Comparison of ENCODE assay signal across 12 mouse cellular contexts in genomic region chr17:34210599-34210998, GRCm38 (mm10). TPM values are rescaled to one million over a fixed set of nuclear protein-coding genes. Genes with fewer than 3 reads are reported as not detected.
DNase-seq lines count a peak whose midpoint lies in the region; ATAC-seq lines count a peak whose summit lies in the region.
"Had no signal": no experiment of that assay in that cellular context is flagged by ENCODE, and none has a peak within 500 bp of the region (broad histone marks: within the 10 kb centered on the region; RNA-seq: fewer than 3 reads in every experiment).

No protein-coding gene starts in this region.

- H3K36me3 ChIP-seq in liver, embryonic 12.5 days, result no peaks in the 10 kb centered on the region
- H3K36me3 ChIP-seq in forebrain, embryonic 12.5 days (replicated peaks), result no peaks in the 10 kb centered on the region
- H3K36me3 ChIP-seq: embryonic facial prominence, embryonic 15.5 days had no signal

- H3K4me2 ChIP-seq in liver, embryonic 12.5 days, result no peak overlapping the region
- H3K4me2 ChIP-seq in forebrain, embryonic 12.5 days, result no peak overlapping the region
- H3K4me2 ChIP-seq: embryonic facial prominence, embryonic 15.5 days had no signal

- H3K27me3 ChIP-seq in liver, embryonic 12.5 days (replicated peaks), result peaks cover 32% of the 10 kb centered on the region
- H3K27me3 ChIP-seq in forebrain, embryonic 12.5 days, result peaks cover 92% of the 10 kb centered on the region

- H3K4me1 ChIP-seq in liver, embryonic 12.5 days, result peaks cover 34% of the 10 kb centered on the region
- 0 out of 2 replicates have a peak, but pooled peaks cover 3% of the 10 kb centered on the region for H3K4me1 ChIP-seq in forebrain, embryonic 12.5 days
- H3K4me1 ChIP-seq: embryonic facial prominence, embryonic 15.5 days had no signal

- ATAC-seq in liver, embryonic 12.5 days, result peak; percentile 81
- no peak for ATAC-seq in inflammation-experienced regulatory T-cells, adult 6 months
- no peak for ATAC-seq in forebrain, embryonic 12.5 days (ENCODE audit: low FRiP score)

- H3K9ac ChIP-seq in liver, embryonic 12.5 days, result no peak overlapping the region
- H3K9ac ChIP-seq in forebrain, embryonic 12.5 days, result no peak overlapping the region
- H3K9ac ChIP-seq: embryonic facial prominence, embryonic 15.5 days had no signal

- DNase-seq in layer of hippocampus, adult 9-11 months, result peak; percentile 0
- no peak for DNase-seq in layer of hippocampus, postnatal 10 days (ENCODE audit: low spot score in 2 of 2)
- peak; percentile 28 to 45 for DNase-seq in adrenal gland, adult 18-20 months (ENCODE audit: low spot score in 2 of 2)
- peak; percentile 82 for DNase-seq in thymus, postnatal 0 days (ENCODE audit: low spot score)
- no peak for DNase-seq in gastrocnemius, postnatal 14 days
- DNase-seq: cerebellum, adult 11 months; gastrocnemius, postnatal 25 days had no signal

- H3K4me3 ChIP-seq in liver, embryonic 12.5 days, result no peak overlapping the region
- H3K4me3 ChIP-seq in forebrain, embryonic 12.5 days (replicated peaks), result no peak overlapping the region
- H3K4me3 ChIP-seq: embryonic facial prominence, embryonic 15.5 days had no signal

- H3K27ac ChIP-seq in liver, embryonic 12.5 days, result peak overlapping the region; percentile 60; the same call in 1 of the 2 replicates
- no peak overlapping the region for H3K27ac ChIP-seq in forebrain, embryonic 12.5 days
- H3K27ac ChIP-seq: embryonic facial prominence, embryonic 15.5 days; stomach, postnatal 0 days had no signal

- no peaks in the 10 kb centered on the region for H3K9me3 ChIP-seq in liver, embryonic 12.5 days (replicated peaks)
- H3K9me3 ChIP-seq in forebrain, embryonic 12.5 days, result no peaks in the 10 kb centered on the region
- H3K9me3 ChIP-seq: embryonic facial prominence, embryonic 15.5 days had no signal

- WGBS in liver, embryonic 12.5 days (ENCODE audit: insufficient replicate concordance), result 19% methylated on average over 3 of the region's 3 CpGs
- WGBS in forebrain, embryonic 12.5 days, result 73% methylated on average over 3 of the region's 3 CpGs

- intact Hi-C loops in gastrocnemius, postnatal 14 days (cut with DNase I; ENCODE audit: low total_unique reads), result no loop called here

RNA-seq across cellular contexts. Expression of gene Tap2, which starts 7.3 kb away (rescaled TPM):
- 1 to 10 TPM; 4.8 to 6.3 TPM for total RNA-seq in layer of hippocampus, postnatal 10 days (2021)
- total RNA-seq in adrenal gland, adult 18-20 months (2021), result 10 to 100 TPM; 51.6 to 60.9 TPM
- polyA plus RNA-seq in liver, embryonic 12.5 days (2016; fragmentation: Nextera tagmentation; extraction: Ambion mirVana), result 5.6 and 6.9 TPM in 2 replicates
- polyA plus RNA-seq in thymus, postnatal 0 days (2015; fragmentation: Nextera tagmentation; extraction: Ambion mirVana), result 140 and 153 TPM in 2 replicates
- polyA plus RNA-seq in inflammation-experienced regulatory T-cells, adult 6 months (2017; shearing (Covaris generic)), result 100 to 1,000 TPM in 2 of 3 experiments, 10 to 100 TPM in 1; 94.0 to 181 (median 103) TPM
- 1 to 10 TPM; 4.7 to 5.3 TPM for total RNA-seq in gastrocnemius, postnatal 14 days (2021)
- polyA plus RNA-seq in forebrain, embryonic 12.5 days (2016; fragmentation: Nextera tagmentation; extraction: Ambion mirVana), result 0.47 and 1.1 TPM in 2 replicates

RNA-seq across cellular contexts. Expression of gene Psmb8, which starts 13.1 kb away (rescaled TPM):
- 1 to 10 TPM; 2.3 to 4.4 TPM for total RNA-seq in layer of hippocampus, postnatal 10 days (2021)
- total RNA-seq in adrenal gland, adult 18-20 months (2021), result 10 to 100 TPM; 36.2 to 74.2 TPM
- 12.5 and 13.5 TPM in 2 replicates for polyA plus RNA-seq in liver, embryonic 12.5 days (2016; fragmentation: Nextera tagmentation; extraction: Ambion mirVana)
- polyA plus RNA-seq in thymus, postnatal 0 days (2015; fragmentation: Nextera tagmentation; extraction: Ambion mirVana), result 875 and 899 TPM in 2 replicates
- 1,000 to 10,000 TPM in 2 of 3 experiments, 100 to 1,000 TPM in 1; 835 to 1,025 (median 1,010) TPM for polyA plus RNA-seq in inflammation-experienced regulatory T-cells, adult 6 months (2017; shearing (Covaris generic))
- 1 to 10 TPM; 2.9 to 3.4 TPM for total RNA-seq in gastrocnemius, postnatal 14 days (2021)
- 0.53 and 1.7 TPM in 2 replicates for polyA plus RNA-seq in forebrain, embryonic 12.5 days (2016; fragmentation: Nextera tagmentation; extraction: Ambion mirVana)

RNA-seq across cellular contexts. Expression of gene Psmb9, which starts 23.0 kb away (rescaled TPM):
- 1 to 10 TPM; 1.4 to 1.9 TPM for total RNA-seq in layer of hippocampus, postnatal 10 days (2021)
- total RNA-seq in adrenal gland, adult 18-20 months (2021), result 10 to 100 TPM; 15.2 to 31.6 TPM
- polyA plus RNA-seq in liver, embryonic 12.5 days (2016; fragmentation: Nextera tagmentation; extraction: Ambion mirVana), result 4.5 and 5.0 TPM in 2 replicates
- polyA plus RNA-seq in thymus, postnatal 0 days (2015; fragmentation: Nextera tagmentation; extraction: Ambion mirVana), result 251 and 261 TPM in 2 replicates
- 100 to 1,000 TPM; 330 to 403 (median 338) TPM for polyA plus RNA-seq in inflammation-experienced regulatory T-cells, adult 6 months (2017; shearing (Covaris generic))
- total RNA-seq in gastrocnemius, postnatal 14 days (2021), result 1 to 10 TPM; 1.8 to 2.0 TPM
- 0.78 and 1.1 TPM in 2 replicates for polyA plus RNA-seq in forebrain, embryonic 12.5 days (2016; fragmentation: Nextera tagmentation; extraction: Ambion mirVana)

RNA-seq across cellular contexts. Expression of gene Tap1, which starts 23.2 kb away (rescaled TPM):
- 1 to 10 TPM; 5.1 to 5.2 TPM for total RNA-seq in layer of hippocampus, postnatal 10 days (2021)
- total RNA-seq in adrenal gland, adult 18-20 months (2021), result 10 to 100 TPM; 13.8 to 24.9 TPM
- 2.3 and 2.6 TPM in 2 replicates for polyA plus RNA-seq in liver, embryonic 12.5 days (2016; fragmentation: Nextera tagmentation; extraction: Ambion mirVana)
- 81.6 and 87.3 TPM in 2 replicates for polyA plus RNA-seq in thymus, postnatal 0 days (2015; fragmentation: Nextera tagmentation; extraction: Ambion mirVana)
- polyA plus RNA-seq in inflammation-experienced regulatory T-cells, adult 6 months (2017; shearing (Covaris generic)), result 100 to 1,000 TPM; 174 to 216 (median 189) TPM
- 1 to 10 TPM; 1.7 to 2.6 TPM for total RNA-seq in gastrocnemius, postnatal 14 days (2021)
- polyA plus RNA-seq in forebrain, embryonic 12.5 days (2016; fragmentation: Nextera tagmentation; extraction: Ambion mirVana), result 1.3 and 2.2 TPM in 2 replicates

RNA-seq across cellular contexts. Expression of gene H2-Ob, which starts 28.1 kb away (rescaled TPM):
- under 1 TPM; 0.18 to 0.33 TPM for total RNA-seq in layer of hippocampus, postnatal 10 days (2021)
- under 1 TPM; 0.40 to 0.99 TPM for total RNA-seq in adrenal gland, adult 18-20 months (2021)
- 0.05 and 0.19 TPM in 2 replicates for polyA plus RNA-seq in liver, embryonic 12.5 days (2016; fragmentation: Nextera tagmentation; extraction: Ambion mirVana)
- polyA plus RNA-seq in thymus, postnatal 0 days (2015; fragmentation: Nextera tagmentation; extraction: Ambion mirVana), result 2.6 and 2.8 TPM in 2 replicates
- polyA plus RNA-seq in inflammation-experienced regulatory T-cells, adult 6 months (2017; shearing (Covaris generic)), result 10 to 100 TPM in 2 of 3 experiments, 1 to 10 TPM in 1; 8.4 to 87.4 (median 63.4) TPM
- total RNA-seq in gastrocnemius, postnatal 14 days (2021), result under 1 TPM in 1 of 2 experiments, not detected in 1; 0.13 TPM
- polyA plus RNA-seq in forebrain, embryonic 12.5 days (2016; fragmentation: Nextera tagmentation; extraction: Ambion mirVana), result not detected in 2 replicates

Comparison
In these comparisons a context has a peak if more than half of its experiments do, and no peak if none do; other contexts are left out.
1. DNase-seq: peak in layer of hippocampus, adult 9-11 months (single experiment), adrenal gland, adult 18-20 months (2 of 2) and thymus, postnatal 0 days (single experiment); none in layer of hippocampus, postnatal 10 days (0 of 2) and gastrocnemius, postnatal 14 days (single experiment).
2. RNA of gene Tap2, which starts 7.3 kb away (polyA plus RNA-seq): 140 to 153 TPM in thymus, postnatal 0 days and 94.0 to 181 TPM in inflammation-experienced regulatory T-cells, adult 6 months; 5.6 to 6.9 TPM in liver, embryonic 12.5 days and 0.47 to 1.1 TPM in forebrain, embryonic 12.5 days; every median in the first group is over 10 times any median in the second.
3. RNA of gene Psmb8, which starts 13.1 kb away (polyA plus RNA-seq): 835 to 1,025 TPM in inflammation-experienced regulatory T-cells, adult 6 months and 875 to 899 TPM in thymus, postnatal 0 days; 12.5 to 13.5 TPM in liver, embryonic 12.5 days and 0.53 to 1.7 TPM in forebrain, embryonic 12.5 days; every median in the first group is over 10 times any median in the second.
4. RNA of gene Psmb9, which starts 23.0 kb away (polyA plus RNA-seq): 330 to 403 TPM in inflammation-experienced regulatory T-cells, adult 6 months and 251 to 261 TPM in thymus, postnatal 0 days; 4.5 to 5.0 TPM in liver, embryonic 12.5 days and 0.78 to 1.1 TPM in forebrain, embryonic 12.5 days; every median in the first group is over 10 times any median in the second.